Mouse (Mus musculus): ENCODE results near the gene Iqcf5.

The Iqcf5 gene

GRCm38 (mm10) chr9:106514273-106514672 is at the start of gene Iqcf5:
Iqcf5 (plus strand) TSS chr9:106514573.
- DNase-seq (ENCODE audit: low read depth, low spot score) = no peak

DNA sequence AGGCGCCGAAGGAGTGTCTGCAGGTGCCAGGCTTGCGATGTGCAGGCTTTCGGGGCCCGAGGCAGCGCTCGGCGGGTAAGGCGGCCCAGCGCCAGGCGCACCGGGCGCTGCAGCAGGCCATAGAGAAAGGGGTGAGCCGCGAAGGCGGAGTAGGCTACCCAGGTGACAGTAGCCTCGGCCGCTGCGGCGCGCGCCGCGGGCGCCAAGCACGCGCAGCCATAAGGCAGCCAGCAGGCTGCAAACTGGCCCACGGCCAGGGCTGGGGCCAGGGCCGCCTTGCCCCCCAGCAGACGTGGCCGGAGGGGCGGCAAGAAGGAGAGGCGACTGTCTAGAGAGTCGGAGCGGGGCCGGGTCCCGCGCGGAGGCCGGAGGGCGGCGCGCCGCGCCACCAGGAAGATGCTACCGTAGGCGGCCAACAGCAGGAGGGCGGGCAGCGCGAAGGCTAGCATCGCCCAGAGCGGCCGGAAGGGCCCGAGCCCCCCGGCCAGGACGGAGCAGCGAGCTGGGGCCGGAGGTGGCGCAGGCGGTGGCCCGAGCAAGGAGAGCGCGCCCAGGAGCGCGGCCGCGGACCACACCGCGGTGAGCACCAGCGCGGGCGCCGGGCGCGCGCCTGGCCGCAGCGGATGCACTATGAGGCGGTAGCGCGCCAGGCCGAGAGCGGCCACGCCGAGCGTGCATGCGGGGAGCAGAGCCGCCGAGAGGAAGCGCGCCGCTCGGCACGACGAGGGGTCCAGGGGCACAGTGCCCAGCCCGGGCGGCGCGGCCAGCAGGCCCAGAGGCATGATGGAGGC is 49.4 kb upstream of the Iqcf5 start:
- DNase-seq (ENCODE audit: low read depth, low spot score) = no peak

GRCm38 (mm10) chr9:106465571-106466200 is 48.7 kb upstream of the Iqcf5 start, which contains the start of gene Gpr62:
Gpr62 (minus strand) TSS chr9:106465938.
- no peak for DNase-seq (ENCODE audit: low read depth, low spot score)

DNA sequence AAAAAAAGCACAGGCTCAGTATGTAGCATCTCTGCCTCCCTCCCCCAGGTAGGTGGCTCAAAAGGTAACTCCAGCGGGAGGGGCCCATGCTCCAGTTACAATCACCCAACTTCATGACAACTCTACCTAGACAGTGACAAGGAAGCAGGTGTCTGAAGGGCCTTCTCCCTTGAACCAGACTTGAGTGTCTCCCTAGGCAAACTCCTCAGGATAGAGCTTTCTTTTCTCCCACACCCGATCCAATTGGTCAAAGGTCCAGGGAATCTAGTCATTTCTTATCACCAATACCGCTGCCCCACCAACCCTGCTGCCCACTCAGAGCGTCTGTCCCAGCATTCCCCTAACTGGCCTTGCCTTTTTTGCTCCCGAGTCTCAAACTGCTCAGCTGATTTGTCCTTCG is 47.7 kb upstream of the Iqcf5 start:
- DNase-seq (ENCODE audit: low read depth, low spot score) = no peak

- no peak for DNase-seq (ENCODE audit: low read depth, low spot score)
Observed at GRCm38 (mm10) chr9:106467746-106468145, 46.6 kb upstream of the Iqcf5 start.

DNA sequence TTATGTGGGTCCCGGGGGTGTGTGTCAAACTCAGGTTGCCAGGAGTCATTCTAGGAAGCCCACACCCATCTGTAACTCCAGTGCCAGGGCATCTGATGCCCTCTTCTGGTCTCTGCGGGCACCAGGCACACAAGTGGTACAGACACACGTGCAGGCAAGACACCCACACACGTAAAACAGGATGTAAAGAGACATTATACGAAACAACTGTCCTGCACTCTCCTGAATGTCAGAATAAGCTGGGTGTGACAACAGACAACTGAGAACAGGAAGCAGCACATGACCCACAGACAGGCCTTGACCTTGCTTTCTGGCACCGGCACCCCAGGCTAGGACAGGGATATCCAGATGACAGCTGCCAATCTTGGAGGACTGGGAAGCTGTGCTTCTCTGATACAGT is 45.1 kb upstream of the Iqcf5 start:
- DNase-seq (ENCODE audit: low read depth, low spot score) = no peak

GRCm38 (mm10) chr9:106469776-106470175 is 44.6 kb upstream of the Iqcf5 start:
- no peak for DNase-seq (ENCODE audit: low read depth, low spot score)

- DNase-seq (ENCODE audit: low read depth, low spot score) = no peak
Observed at GRCm38 (mm10) chr9:106470991-106471750, 43.2 kb upstream of the Iqcf5 start.

GRCm38 (mm10) chr9:106471892-106472291 is 42.5 kb upstream of the Iqcf5 start:
- no peak for DNase-seq (ENCODE audit: low read depth, low spot score)

GRCm38 (mm10) chr9:106472321-106472720 is 42.1 kb upstream of the Iqcf5 start:
- DNase-seq (ENCODE audit: low read depth, low spot score) = no peak

DNA sequence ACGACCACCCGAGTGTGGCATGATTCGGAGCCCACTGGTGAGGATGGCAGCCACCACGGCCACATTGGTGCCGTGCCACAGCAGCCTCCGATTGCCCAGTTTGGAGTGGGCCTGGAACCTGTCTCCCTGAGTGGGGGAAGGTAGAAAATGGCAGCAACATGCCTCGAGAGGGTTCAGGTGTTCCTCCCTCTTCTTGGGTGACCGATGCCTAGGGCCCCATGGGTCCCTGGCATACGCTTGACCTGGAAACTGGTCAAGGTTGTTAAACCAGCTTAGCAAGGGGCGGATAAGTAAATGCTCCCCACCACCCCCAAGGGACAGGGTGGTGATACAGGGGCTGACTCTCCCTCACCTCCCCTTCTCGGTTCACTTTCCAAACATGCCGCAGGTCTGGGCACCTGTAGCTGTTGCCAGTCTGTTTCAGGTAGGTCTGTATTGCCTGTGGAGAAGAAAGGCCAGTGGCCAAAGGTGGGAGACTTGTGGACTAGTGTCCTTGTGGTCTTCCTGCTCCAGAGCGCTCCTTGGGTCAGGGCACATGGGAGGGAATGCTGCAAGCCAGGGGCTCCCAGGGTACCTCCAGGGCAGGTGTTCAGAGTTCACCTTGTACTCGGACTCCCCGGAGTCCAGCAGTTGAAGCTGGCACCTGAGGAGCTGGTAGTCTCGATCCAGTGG is 41.2 kb upstream of the Iqcf5 start:
- DNase-seq (ENCODE audit: low read depth, low spot score) = no peak

DNA sequence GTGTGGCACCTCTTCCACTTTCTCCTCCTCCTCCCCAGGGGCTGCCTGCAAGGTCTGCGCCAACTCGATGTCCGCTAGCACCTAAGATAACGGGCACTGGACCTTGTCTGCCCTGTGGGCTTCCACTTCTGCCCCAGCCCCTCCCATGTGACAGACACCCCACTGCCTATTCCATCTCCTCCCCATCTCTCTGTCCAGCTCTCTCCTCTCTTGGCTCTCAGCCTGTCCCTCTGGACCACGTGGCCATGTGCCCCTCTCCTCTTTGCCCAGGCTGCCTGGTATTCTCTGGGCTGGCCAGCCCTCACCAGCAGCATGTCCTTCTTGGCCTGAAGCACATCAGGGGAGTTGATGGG is 40.6 kb upstream of the Iqcf5 start:
- DNase-seq (ENCODE audit: low read depth, low spot score) = no peak

DNA sequence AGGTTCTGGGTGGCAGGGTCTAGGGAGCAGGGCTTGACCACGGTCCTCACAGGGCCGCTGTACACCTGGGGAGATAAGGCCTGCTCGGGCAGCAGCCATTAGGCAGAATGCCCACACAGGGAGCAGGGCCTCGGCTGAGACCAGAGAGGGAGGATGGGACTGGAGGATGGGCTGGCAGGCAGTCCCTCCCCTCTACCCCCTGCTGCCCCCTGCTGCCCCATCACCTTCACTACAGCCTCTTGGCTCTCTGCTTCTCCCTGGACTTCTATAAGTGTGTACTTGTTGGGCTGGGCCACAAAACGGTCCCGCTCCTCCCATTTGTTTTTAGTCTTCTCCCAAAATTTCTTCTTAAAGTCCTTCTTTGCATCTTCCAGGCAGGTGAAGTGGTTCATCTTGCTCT is 39.9 kb upstream of the Iqcf5 start:
- DNase-seq (ENCODE audit: low read depth, low spot score) = no peak

DNA sequence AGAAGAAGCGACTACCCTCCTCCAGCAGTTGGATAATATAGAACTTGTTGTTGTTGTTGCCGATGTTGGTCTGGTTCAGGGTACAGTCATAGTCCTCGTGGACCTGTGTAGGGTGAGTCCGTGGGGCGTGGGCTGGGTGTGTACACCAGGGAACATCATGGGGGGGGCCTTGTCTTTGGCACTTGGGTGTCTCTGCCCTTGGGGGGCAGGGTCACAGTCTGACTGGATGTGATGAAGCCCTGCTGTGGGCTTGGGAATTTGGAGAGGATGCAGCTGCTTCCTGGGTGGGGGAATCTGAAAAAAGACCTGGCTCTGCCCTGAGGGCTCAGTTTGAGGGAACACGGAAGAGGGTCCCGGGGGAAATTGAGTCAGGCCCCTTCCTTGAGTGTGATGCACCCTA is 39.3 kb upstream of the Iqcf5 start:
- DNase-seq (ENCODE audit: low read depth, low spot score) = no peak

- DNase-seq (ENCODE audit: low read depth, low spot score) = no peak
Observed at GRCm38 (mm10) chr9:106475663-106476001, 38.7 kb upstream of the Iqcf5 start, which contains the start of gene Rrp9. Rrp9 (plus strand) TSS chr9:106475963.

- no peak for DNase-seq (ENCODE audit: low read depth, low spot score)
Observed at GRCm38 (mm10) chr9:106476002-106476923, 38.1 kb upstream of the Iqcf5 start.

GRCm38 (mm10) chr9:106476924-106477484 is 37.4 kb upstream of the Iqcf5 start, which contains the start of gene Parp3:
Parp3 (minus strand) TSS chr9:106476949.
- peak; percentile 98 for DNase-seq (ENCODE audit: low read depth, low spot score)

DNA sequence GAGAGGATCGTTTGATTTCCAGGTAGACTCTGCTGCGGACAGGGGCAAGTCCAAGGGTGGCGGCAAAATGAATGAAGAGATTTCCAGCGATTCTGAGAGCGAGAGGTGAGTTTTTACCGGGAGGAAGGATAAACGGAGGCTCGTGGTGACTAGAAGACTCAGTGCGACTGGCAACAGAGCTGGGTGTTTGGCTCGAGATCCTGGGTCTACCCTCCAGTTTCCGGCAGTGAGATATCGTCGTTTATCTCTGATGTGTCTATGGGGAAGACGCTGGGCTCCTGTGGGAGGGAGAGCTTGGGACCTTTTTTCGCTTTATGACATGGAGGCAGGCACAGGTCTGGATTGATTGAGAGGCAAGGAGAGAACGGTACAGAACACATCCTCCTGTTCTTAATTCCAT is 36.7 kb upstream of the Iqcf5 start:
- no peak for DNase-seq (ENCODE audit: low read depth, low spot score)

- DNase-seq (ENCODE audit: low read depth, low spot score) = no peak
Observed at GRCm38 (mm10) chr9:106478101-106478500, 36.3 kb upstream of the Iqcf5 start.

DNA sequence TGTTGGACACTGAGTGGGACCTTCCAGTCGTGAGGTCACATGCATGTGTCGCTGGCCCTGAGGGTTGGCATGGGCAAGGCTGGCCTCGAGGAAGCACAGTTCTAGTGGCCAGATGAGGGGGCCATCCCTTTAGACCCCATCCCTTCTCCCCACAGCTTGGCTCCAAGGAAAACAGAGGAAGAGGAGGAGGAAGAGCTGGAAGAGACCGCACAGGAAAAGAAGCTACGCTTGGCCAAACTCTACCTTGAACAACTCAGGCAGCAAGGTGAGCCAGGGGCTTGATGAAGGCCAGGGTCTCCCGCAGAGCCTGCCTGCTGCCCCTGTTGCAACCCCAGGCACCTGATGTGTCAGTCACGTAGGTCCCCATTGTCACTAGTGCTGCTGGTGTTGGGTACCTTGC is 33.8 kb upstream of the Iqcf5 start:
- no peak for DNase-seq (ENCODE audit: low read depth, low spot score)

- DNase-seq (ENCODE audit: low read depth, low spot score) = no peak
Observed at GRCm38 (mm10) chr9:106481075-106481474, 33.3 kb upstream of the Iqcf5 start.
